Mouse (Mus musculus) liver (tissue): ENCODE data around the gene Mapkapk3.
"Not testable (repeated sequence)": the region's sequence is repeated elsewhere in the genome, so short reads cannot be mapped to it uniquely, and the experiment has no call there.

Experiments
- DNase-seq: peaks from one replicate; pipeline ENCODE4 v3.0.0-alpha.2; 2020; ENCODE audit warnings: mixed read lengths

The Mapkapk3 gene

GRCm38 (mm10) chr9:107307099-107307872 is 17.6 kb upstream of the Mapkapk3 start:
- peak; percentile 78 for DNase-seq

- DNase-seq = not testable (repeated sequence)
These were observed 17.0 kb upstream of the Mapkapk3 start for GRCm38 (mm10) chr9:107306673-107307072.

- DNase-seq = no peak
These were observed 16.2 kb upstream of the Mapkapk3 start for GRCm38 (mm10) chr9:107305601-107306542.

- DNase-seq = no peak
These were observed 15.3 kb upstream of the Mapkapk3 start for GRCm38 (mm10) chr9:107305012-107305411.

- DNase-seq = peak; percentile 61
These were observed 14.7 kb upstream of the Mapkapk3 start for GRCm38 (mm10) chr9:107304383-107304782.

- DNase-seq = no peak
These were observed 14.2 kb upstream of the Mapkapk3 start for GRCm38 (mm10) chr9:107303900-107304299.

- no peak for DNase-seq
These were observed 13.6 kb upstream of the Mapkapk3 start for GRCm38 (mm10) chr9:107303121-107303820.

GRCm38 (mm10) chr9:107302592-107302991 is 12.9 kb upstream of the Mapkapk3 start:
- no peak for DNase-seq

- peak; percentile 51 for DNase-seq
These were observed 12.1 kb upstream of the Mapkapk3 start for GRCm38 (mm10) chr9:107301554-107302331.

- no peak for DNase-seq
These were observed 10.7 kb upstream of the Mapkapk3 start for GRCm38 (mm10) chr9:107300224-107300973.

- no peak for DNase-seq
These were observed 10.1 kb upstream of the Mapkapk3 start for GRCm38 (mm10) chr9:107299783-107300182.

- no peak for DNase-seq
These were observed 9.2 kb upstream of the Mapkapk3 start for GRCm38 (mm10) chr9:107298876-107299275.

- peak; percentile 78 for DNase-seq
These were observed 8.5 kb upstream of the Mapkapk3 start for GRCm38 (mm10) chr9:107298059-107298780.

GRCm38 (mm10) chr9:107297658-107298057 is 8.0 kb upstream of the Mapkapk3 start:
- DNase-seq = no peak

- peak; percentile 37 for DNase-seq
These were observed 7.4 kb upstream of the Mapkapk3 start for GRCm38 (mm10) chr9:107297059-107297458.

- peak; percentile 95 for DNase-seq
These were observed 6.9 kb upstream of the Mapkapk3 start for GRCm38 (mm10) chr9:107296501-107296965.

GRCm38 (mm10) chr9:107296041-107296440 is 6.4 kb upstream of the Mapkapk3 start:
- no peak for DNase-seq

- DNase-seq = no peak
These were observed 6.2 kb upstream of the Mapkapk3 start, which contains the start of gene Cish for GRCm38 (mm10) chr9:107296016-107296040. Cish (plus strand) TSS chr9:107296026.

GRCm38 (mm10) chr9:107295616-107296015 is 5.9 kb upstream of the Mapkapk3 start:
- peak; percentile 69 for DNase-seq

- peak; percentile 86 for DNase-seq
These were observed 4.6 kb upstream of the Mapkapk3 start for GRCm38 (mm10) chr9:107294249-107294648.

GRCm38 (mm10) chr9:107290897-107291296 is 1.2 kb upstream of the Mapkapk3 start:
- DNase-seq = peak; percentile 83
